ENCODE assay signal across 8 mouse cellular contexts in the genomic region with DNA sequence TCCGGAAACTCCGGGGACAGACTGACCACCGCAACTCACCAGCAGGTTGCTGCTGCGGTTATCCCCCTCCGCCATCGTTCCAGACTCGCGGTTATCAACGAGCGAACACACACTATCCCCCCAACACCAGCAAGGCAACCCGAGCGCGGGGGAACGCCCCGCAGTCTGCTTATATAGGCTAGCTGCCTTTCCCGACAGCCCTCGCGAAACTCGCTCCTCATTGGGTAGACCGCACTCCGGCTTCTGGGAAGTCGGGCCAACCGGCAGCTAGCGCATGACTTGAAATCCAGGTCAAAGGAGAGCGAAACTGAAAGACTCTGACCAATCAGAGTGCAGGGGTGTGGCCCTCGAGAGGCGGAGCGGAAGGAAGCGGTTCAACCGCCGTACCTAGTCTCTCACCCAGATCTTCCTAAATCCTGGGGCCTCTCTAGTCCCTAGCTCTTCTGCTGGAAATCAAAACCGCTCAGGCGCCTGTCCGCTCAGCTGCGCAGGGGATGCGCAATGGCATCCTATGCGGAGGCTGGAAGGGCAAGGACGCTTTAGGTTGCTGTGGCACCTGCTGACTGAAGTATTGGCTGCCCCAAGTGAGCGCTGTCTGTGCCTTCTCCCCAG. TPM values are rescaled to one million over a fixed set of nuclear protein-coding genes. Genes with fewer than 3 reads are reported as not detected.
DNase-seq lines count a peak whose midpoint lies in the region; ATAC-seq and TF ChIP-seq lines count a peak whose summit lies in the region.

Arl6ip1 (minus strand) TSS at position 233 of the 612 bp plus-strand sequence.

- peak within 1 kb of the TSS; percentile 79 for H3K9ac ChIP-seq in CH12.LX (ENCODE audit: insufficient read depth, low read depth)
- peak within 1 kb of the TSS; percentile 85 for H3K9ac ChIP-seq in forebrain, embryonic 12.5 days
- peak within 1 kb of the TSS; percentile 92 for H3K9ac ChIP-seq in heart, postnatal 0 days (replicated peaks; ENCODE audit: low read depth, low read length)
- peak within 1 kb of the TSS; percentile 93 for H3K9ac ChIP-seq in liver, embryonic 16.5 days (ENCODE audit: low read depth, low read length)
- H3K9ac ChIP-seq in neural tube, embryonic 13.5 days = peak within 1 kb of the TSS; percentile 88

- TF ChIP-seq CTCF in CH12.LX (conservative IDR thresholded peaks at IDR 0.05 in 1 of 2, IDR thresholded peaks at IDR 0.05 in 1 of 2; ENCODE audit: low read depth in 2 of 2, low read length in 2 of 2) = no peak
- TF ChIP-seq CTCF in heart, postnatal 0 days (IDR thresholded peaks at IDR 0.05; ENCODE audit: low read depth) = no peak
- TF ChIP-seq CTCF in testis, adult 2 months (IDR thresholded peaks at IDR 0.05; ENCODE audit: control insufficient read depth, insufficient read depth, insufficient replicate concordance, low read depth, low read length) = no peak

- no peak; the same call in 1 of the 2 replicates for TF ChIP-seq EP300 in CH12.LX (IDR thresholded peaks at IDR 0.05; ENCODE audit: low read length)
- peak; percentile 92 for TF ChIP-seq EP300 in heart, postnatal 0 days (IDR thresholded peaks at IDR 0.05; ENCODE audit: low read depth)

- H3K4me2 ChIP-seq in CH12.LX (ENCODE audit: insufficient read depth, low read depth, poor library complexity, severe bottlenecking) = peak within 1 kb of the TSS; percentile 76
- H3K4me2 ChIP-seq in forebrain, embryonic 12.5 days = peak within 1 kb of the TSS; percentile 69
- peak within 1 kb of the TSS; percentile 68 for H3K4me2 ChIP-seq in heart, postnatal 0 days (ENCODE audit: low read depth, low read length)
- H3K4me2 ChIP-seq in liver, embryonic 16.5 days (ENCODE audit: low read depth, low read length) = peak within 1 kb of the TSS; percentile 90
- H3K4me2 ChIP-seq in neural tube, embryonic 13.5 days = peak within 1 kb of the TSS; percentile 85

- DNase-seq in CH12.LX (ENCODE audit: extremely low read depth) = peak; percentile 99
- DNase-seq in c-Kit-positive CD71-positive TER-119-positive erythroid progenitor cells, embryonic 14.5 days (ENCODE audit: low spot score) = peak; percentile 99
- peak; percentile 99 for DNase-seq in heart, postnatal 0 days (ENCODE audit: low spot score)
- DNase-seq in kidney, postnatal 4 days = peak; percentile 94 to 97

- peaks cover 0 to 31% of the 10 kb centered on the region in 2 experiments; a peak in 2 of 4 replicates for H3K4me1 ChIP-seq in CH12.LX (ENCODE audit: control insufficient read depth in 1 of 2, insufficient read depth in 2 of 2)
- peaks cover 26% of the 10 kb centered on the region for H3K4me1 ChIP-seq in forebrain, embryonic 12.5 days
- peaks cover 17% of the 10 kb centered on the region for H3K4me1 ChIP-seq in heart, postnatal 0 days (ENCODE audit: control insufficient read depth, insufficient read depth)
- H3K4me1 ChIP-seq in liver, embryonic 16.5 days (ENCODE audit: control insufficient read depth, low read depth, low read length) = peaks cover 29% of the 10 kb centered on the region
- H3K4me1 ChIP-seq in neural tube, embryonic 13.5 days (replicated peaks) = peaks cover 33% of the 10 kb centered on the region
- no peaks in the 10 kb centered on the region for H3K4me1 ChIP-seq in testis, adult 2 months (ENCODE audit: control insufficient read depth, insufficient read depth, low read length)

- no peaks in the 10 kb centered on the region for H3K9me3 ChIP-seq in CH12.LX (replicated peaks; ENCODE audit: low read length)
- H3K9me3 ChIP-seq in forebrain, embryonic 12.5 days = no peaks in the 10 kb centered on the region
- H3K9me3 ChIP-seq in heart, postnatal 0 days (replicated peaks; ENCODE audit: control insufficient read depth, low read length) = no peaks in the 10 kb centered on the region
- H3K9me3 ChIP-seq in liver, embryonic 16.5 days (replicated peaks; ENCODE audit: control insufficient read depth, low read length) = no peaks in the 10 kb centered on the region
- no peaks in the 10 kb centered on the region for H3K9me3 ChIP-seq in neural tube, embryonic 13.5 days

- TF ChIP-seq RAD21 in CH12.LX (IDR thresholded peaks at IDR 0.05; ENCODE audit: low read depth, low read length) = no peak

- under 1% methylated on average over 39 of the region's 39 CpGs for WGBS in forebrain, embryonic 12.5 days
- under 1% methylated on average over 39 of the region's 39 CpGs for WGBS in heart, postnatal 0 days
- WGBS in liver, embryonic 16.5 days (ENCODE audit: insufficient replicate concordance) = under 1% methylated on average over 39 of the region's 39 CpGs
- WGBS in neural tube, embryonic 13.5 days = 1% methylated on average over 39 of the region's 39 CpGs

- H3K79me2 ChIP-seq in CH12.LX (replicated peaks; ENCODE audit: control insufficient read depth, extremely low read depth, insufficient read depth, poor library complexity, severe bottlenecking) = peaks cover 38% of the 10 kb centered on the region

- TF ChIP-seq POLR2A in CH12.LX (IDR thresholded peaks at IDR 0.05; ENCODE audit: low read depth, low read length) = peak; percentile 100
- peak; percentile 100 for TF ChIP-seq POLR2A in testis, adult 2 months (IDR thresholded peaks at IDR 0.05; ENCODE audit: control insufficient read depth, low read depth, low read length)

- no peaks in the 10 kb centered on the region for H3K27me3 ChIP-seq in CH12.LX (replicated peaks)
- H3K27me3 ChIP-seq in forebrain, embryonic 12.5 days = no peaks in the 10 kb centered on the region
- no peaks in the 10 kb centered on the region for H3K27me3 ChIP-seq in heart, postnatal 0 days (ENCODE audit: control insufficient read depth, insufficient read depth, low read length)
- no peaks in the 10 kb centered on the region for H3K27me3 ChIP-seq in liver, embryonic 16.5 days (ENCODE audit: control insufficient read depth, insufficient read depth, low read depth, low read length)
- H3K27me3 ChIP-seq in neural tube, embryonic 13.5 days = no peaks in the 10 kb centered on the region
- H3K27me3 ChIP-seq in testis, adult 2 months (ENCODE audit: control insufficient read depth, insufficient read depth, low read length) = no peaks in the 10 kb centered on the region

- peak within 1 kb of the TSS; percentile 80 for H3K27ac ChIP-seq in CH12.LX (ENCODE audit: insufficient read depth, low read depth)
- peak within 1 kb of the TSS; percentile 91 for H3K27ac ChIP-seq in forebrain, embryonic 12.5 days
- H3K27ac ChIP-seq in heart, postnatal 0 days (ENCODE audit: low read depth) = peak within 1 kb of the TSS; percentile 90
- peak within 1 kb of the TSS; percentile 98 for H3K27ac ChIP-seq in liver, embryonic 16.5 days (ENCODE audit: low read length)
- H3K27ac ChIP-seq in neural tube, embryonic 13.5 days (replicated peaks) = peak within 1 kb of the TSS; percentile 91
- H3K27ac ChIP-seq in testis, adult 2 months (ENCODE audit: control insufficient read depth, insufficient read depth, low read depth, low read length) = peak within 1 kb of the TSS; percentile 100

- dilution Hi-C loops in CH12.LX (cut with MboI; ENCODE audit: extremely low pct_ligation_motif_present, extremely low pct_unique_long_range_greater_than_20kb, low sequenced_read_pairs) = no loop called here

- in situ Hi-C loops in CH12.LX (cut with MboI; ENCODE audit: low pct_ligation_motif_present, low pct_unique_long_range_greater_than_20kb, low sequenced_read_pairs) = loop anchor here (10.0 kb wide), 1 partner anchor 165 kb away; no protein-coding TSS in a partner anchor

- peak within 1 kb of the TSS; percentile 80 to 95 (median 86) for H3K4me3 ChIP-seq in CH12.LX (replicated peaks in 1 of 3; ENCODE audit: low read depth in 2 of 3, low read length in 2 of 3, poor library complexity in 1 of 3)
- H3K4me3 ChIP-seq in forebrain, embryonic 12.5 days (replicated peaks) = peak within 1 kb of the TSS; percentile 75
- H3K4me3 ChIP-seq in heart, postnatal 0 days (ENCODE audit: low read depth, low read length) = peak within 1 kb of the TSS; percentile 88
- peak within 1 kb of the TSS; percentile 92 for H3K4me3 ChIP-seq in liver, embryonic 16.5 days (ENCODE audit: low read depth, low read length)
- peak within 1 kb of the TSS; percentile 90 for H3K4me3 ChIP-seq in neural tube, embryonic 13.5 days
- H3K4me3 ChIP-seq in testis, adult 2 months (ENCODE audit: control insufficient read depth, low read depth, low read length) = peak within 1 kb of the TSS; percentile 98

- ATAC-seq in forebrain, embryonic 12.5 days (ENCODE audit: low FRiP score) = peak; percentile 99
- peak; percentile 97 for ATAC-seq in heart, postnatal 0 days (ENCODE audit: insufficient read depth, low read depth)
- ATAC-seq in liver, embryonic 16.5 days (ENCODE audit: low read depth) = peak; percentile 98
- ATAC-seq in neural tube, embryonic 13.5 days (ENCODE audit: low read depth) = peak; percentile 98

- H3K36me3 ChIP-seq in CH12.LX (replicated peaks in 1 of 2; ENCODE audit: control insufficient read depth in 1 of 2, insufficient read depth in 1 of 2, low read length in 1 of 2) = peaks cover 12 to 20% of the 10 kb centered on the region in 2 experiments
- peaks cover 19% of the 10 kb centered on the region for H3K36me3 ChIP-seq in forebrain, embryonic 12.5 days (replicated peaks)
- peaks cover 12% of the 10 kb centered on the region for H3K36me3 ChIP-seq in heart, postnatal 0 days (replicated peaks; ENCODE audit: control insufficient read depth, insufficient read depth, low read length)
- H3K36me3 ChIP-seq in liver, embryonic 16.5 days (ENCODE audit: control insufficient read depth, insufficient read depth) = peaks cover 16% of the 10 kb centered on the region
- peaks cover 12% of the 10 kb centered on the region for H3K36me3 ChIP-seq in neural tube, embryonic 13.5 days
- no peaks in the 10 kb centered on the region; the same call in 1 of the 2 replicates for H3K36me3 ChIP-seq in testis, adult 2 months (ENCODE audit: control insufficient read depth, insufficient read depth, low read length)

TF ChIP-seq in CH12.LX, 34 proteins besides CTCF, POLR2A, EP300 and RAD21 (continues in another document):
- TF ChIP-seq GABPA (IDR thresholded peaks at IDR 0.05; ENCODE audit: insufficient replicate concordance, low read depth, low read length) (no peak), NRF1 (IDR thresholded peaks at IDR 0.05; ENCODE audit: low read depth, low read length) (peak; percentile 71), MAX (IDR thresholded peaks at IDR 0.05; ENCODE audit: low read length) (peak; percentile 39; the same call in 1 of the 2 replicates), IRF4 (IDR thresholded peaks at IDR 0.05; ENCODE audit: low read depth, low read length) (peak; percentile 66), ZNF384 (IDR thresholded peaks at IDR 0.05; ENCODE audit: low read depth, low read length) (no peak)

RNA-seq across cellular contexts. Expression of gene Arl6ip1, which starts in this region (rescaled TPM):
- total RNA-seq in CH12.LX (2012; rRNA removed) (195 and 214 TPM in 2 replicates), CH12.LX (2014; rRNA removed) (234 and 274 TPM in 2 replicates)
- 241 and 248 TPM in 2 replicates for polyA plus RNA-seq in CH12.LX (2012; ENCODE audit: insufficient read length, low read depth)
- polyA plus RNA-seq in forebrain, embryonic 12.5 days (2016; fragmentation: Nextera tagmentation; extraction: Ambion mirVana) = 624 and 683 TPM in 2 replicates
- total RNA-seq in heart, postnatal 0 days (2014; rRNA removed; ENCODE audit: low replicate concordance) = 125 and 331 TPM in 2 replicates
- 141 and 159 TPM in 2 replicates for polyA plus RNA-seq in heart, postnatal 0 days (2015; fragmentation: Nextera tagmentation; extraction: Ambion mirVana)
- 283 and 300 TPM in 2 replicates for polyA plus RNA-seq in liver, embryonic 16.5 days (2015; fragmentation: Nextera tagmentation; extraction: Ambion mirVana)
- 480 and 481 TPM in 2 replicates for polyA plus RNA-seq in neural tube, embryonic 13.5 days (2015; fragmentation: Nextera tagmentation; extraction: Ambion mirVana)
- polyA plus RNA-seq in testis, adult 2 months (2012; rRNA removed) = 125 and 197 TPM in 2 replicates

Comparison
In these comparisons a context has a peak if more than half of its experiments do, and no peak if none do; other contexts are left out.
1. Peak in every context shown above with its lines: DNase-seq, ATAC-seq, H3K4me3 ChIP-seq and H3K27ac ChIP-seq.